Mouse (Mus musculus): ENCODE measurements around the gene Nudt8. TPM values are rescaled to one million over a fixed set of nuclear protein-coding genes. Genes with fewer than 3 reads are reported as not detected.

Nudt8 gene
- total and polyA plus RNA-seq, 3 experiments: 24.7 to 40.2 (median 36.3) TPM

DNA sequence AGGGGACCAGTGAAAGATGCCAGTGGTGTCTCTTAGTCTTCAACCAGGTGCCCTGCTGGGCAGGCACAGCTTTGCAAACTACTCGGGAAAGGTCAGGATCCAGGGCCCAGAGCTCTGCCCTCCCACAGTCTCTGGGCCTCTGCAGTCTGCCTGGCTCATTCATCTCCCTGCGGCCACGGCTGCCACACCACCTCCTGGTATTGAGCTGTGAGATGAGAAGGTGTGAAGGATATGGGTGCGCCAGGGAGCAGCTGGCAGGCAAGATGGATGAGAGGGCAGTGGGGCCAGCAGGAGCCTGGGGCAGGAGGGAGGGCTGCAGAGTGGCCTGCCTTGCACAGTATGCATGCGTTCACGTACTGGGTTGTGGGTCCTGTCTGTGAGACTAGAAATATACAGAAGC lies 9.6 kb upstream of the Nudt8 start:
- TF ChIP-seq PAX5 (IDR thresholded peaks at IDR 0.05; ENCODE audit: low read length) (no peak), NRF1 (IDR thresholded peaks at IDR 0.05; ENCODE audit: low read depth, low read length) (no peak), RCOR1 (conservative IDR thresholded peaks at IDR 0.05; ENCODE audit: low read depth, low read length) (no peak), BHLHE40 (IDR thresholded peaks at IDR 0.05; ENCODE audit: low read depth, low read length) (no peak), MEF2A (IDR thresholded peaks at IDR 0.05; ENCODE audit: borderline replicate concordance, low read depth, low read length) (no peak), UBTF (IDR thresholded peaks at IDR 0.05; ENCODE audit: low read depth, low read length) (no peak), RAD21 (IDR thresholded peaks at IDR 0.05; ENCODE audit: low read depth, low read length) (no peak), IRF4 (IDR thresholded peaks at IDR 0.05; ENCODE audit: low read depth, low read length) (no peak), ZC3H11A (IDR thresholded peaks at IDR 0.05; ENCODE audit: low read depth, low read length) (no peak)
- no peaks in the 10 kb centered on the region for H3K36me3 ChIP-seq (replicated peaks in 1 of 2; ENCODE audit: control insufficient read depth in 1 of 2, insufficient read depth in 1 of 2, low read length in 1 of 2)
- no peak overlapping the region for H3K4me2 ChIP-seq (ENCODE audit: insufficient read depth, low read depth, poor library complexity, severe bottlenecking)
- peaks cover 7% of the 10 kb centered on the region for H3K9me3 ChIP-seq (replicated peaks; ENCODE audit: low read length)
- no peaks in the 10 kb centered on the region for H3K79me2 ChIP-seq (replicated peaks; ENCODE audit: control insufficient read depth, extremely low read depth, insufficient read depth, poor library complexity, severe bottlenecking)
- dilution Hi-C loops (cut with MboI; ENCODE audit: extremely low pct_ligation_motif_present, extremely low pct_unique_long_range_greater_than_20kb, low sequenced_read_pairs) (no loop called here), in situ Hi-C loops (cut with MboI; ENCODE audit: low pct_ligation_motif_present, low pct_unique_long_range_greater_than_20kb, low sequenced_read_pairs) (no loop called here)
- peaks cover 0 to 6% of the 10 kb centered on the region in 2 experiments; a peak in 2 of 4 replicates for H3K4me1 ChIP-seq (ENCODE audit: control insufficient read depth in 1 of 2, insufficient read depth in 2 of 2)
- no peak overlapping the region for H3K4me3 ChIP-seq (replicated peaks in 1 of 3; ENCODE audit: low read depth in 2 of 3, low read length in 2 of 3, poor library complexity in 1 of 3)
- DNase-seq (ENCODE audit: extremely low read depth): no peak
- no peak overlapping the region for H3K27ac ChIP-seq (ENCODE audit: insufficient read depth, low read depth)
- no peak overlapping the region for H3K9ac ChIP-seq (ENCODE audit: insufficient read depth, low read depth)
- H3K27me3 ChIP-seq (replicated peaks): peaks cover 53% of the 10 kb centered on the region

DNA sequence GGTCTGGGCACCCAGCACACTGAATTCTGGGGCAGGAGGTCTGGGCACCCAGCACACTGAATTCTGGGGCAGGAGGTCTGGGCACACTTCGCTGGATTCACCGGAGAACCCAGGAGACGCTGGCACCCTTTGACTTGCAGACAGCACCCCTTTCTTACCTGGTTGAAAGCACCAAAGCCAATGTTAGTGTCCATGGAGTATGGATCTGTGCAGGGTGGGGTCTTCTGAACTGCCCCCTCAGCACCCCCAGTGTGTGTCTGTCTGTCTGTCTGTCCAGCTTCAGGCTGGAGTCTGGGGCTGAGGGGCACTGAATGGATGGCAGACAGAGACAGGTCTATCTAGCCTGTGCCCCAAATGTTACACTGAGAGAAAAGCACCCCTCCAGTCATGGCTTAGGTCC lies 8.8 kb upstream of the Nudt8 start:
- in situ Hi-C loops (cut with MboI; ENCODE audit: low pct_ligation_motif_present, low pct_unique_long_range_greater_than_20kb, low sequenced_read_pairs): no loop called here
- Histone ChIP-seq H3K4me2 (ENCODE audit: insufficient read depth, low read depth, poor library complexity, severe bottlenecking) (no peak overlapping the region), H3K27ac (ENCODE audit: insufficient read depth, low read depth) (no peak overlapping the region), H3K9ac (ENCODE audit: insufficient read depth, low read depth) (no peak overlapping the region), H3K79me2 (replicated peaks; ENCODE audit: control insufficient read depth, extremely low read depth, insufficient read depth, poor library complexity, severe bottlenecking) (no peaks in the 10 kb centered on the region), H3K4me3 (replicated peaks in 1 of 3; ENCODE audit: low read depth in 2 of 3, low read length in 2 of 3, poor library complexity in 1 of 3) (no peak overlapping the region), H3K36me3 (replicated peaks in 1 of 2; ENCODE audit: control insufficient read depth in 1 of 2, insufficient read depth in 1 of 2, low read length in 1 of 2) (no peaks in the 10 kb centered on the region), H3K9me3 (replicated peaks; ENCODE audit: low read length) (peaks cover 7% of the 10 kb centered on the region), H3K4me1 (ENCODE audit: control insufficient read depth in 1 of 2, insufficient read depth in 2 of 2) (peaks cover 0 to 3% of the 10 kb centered on the region in 2 experiments; a peak in 2 of 4 replicates), H3K27me3 (replicated peaks) (peaks cover 59% of the 10 kb centered on the region)
- no peak for DNase-seq (ENCODE audit: extremely low read depth)
- TF ChIP-seq USF2 (conservative IDR thresholded peaks at IDR 0.05; ENCODE audit: low read depth, low read length): no peak
- TF ChIP-seq RCOR1 (conservative IDR thresholded peaks at IDR 0.05; ENCODE audit: low read depth, low read length): no peak
- TF ChIP-seq CHD2 (IDR thresholded peaks at IDR 0.05; ENCODE audit: low read length): no peak
- no peak for TF ChIP-seq RAD21 (IDR thresholded peaks at IDR 0.05; ENCODE audit: low read depth, low read length)
- TF ChIP-seq TBP (conservative IDR thresholded peaks at IDR 0.05; ENCODE audit: low read depth, low read length): no peak
- TF ChIP-seq POLR2A (IDR thresholded peaks at IDR 0.05; ENCODE audit: low read depth, low read length): no peak
- no peak for TF ChIP-seq PAX5 (IDR thresholded peaks at IDR 0.05; ENCODE audit: low read length)
- no peak for TF ChIP-seq EP300 (IDR thresholded peaks at IDR 0.05; ENCODE audit: low read length)
- TF ChIP-seq MAZ (IDR thresholded peaks at IDR 0.05; ENCODE audit: low read depth, low read length): no peak
- TF ChIP-seq ZC3H11A (IDR thresholded peaks at IDR 0.05; ENCODE audit: low read depth, low read length): no peak
- no peak for TF ChIP-seq MYC (IDR thresholded peaks at IDR 0.05; ENCODE audit: low read depth, low read length)
- no peak for TF ChIP-seq SMC3 (IDR thresholded peaks at IDR 0.05; ENCODE audit: low read depth, low read length)
- no peak for TF ChIP-seq MXI1 (IDR thresholded peaks at IDR 0.05; ENCODE audit: low read depth, low read length)
- no peak for TF ChIP-seq E2F4 (IDR thresholded peaks at IDR 0.05; ENCODE audit: insufficient replicate concordance, low read depth, low read length)
- no peak for TF ChIP-seq ZKSCAN1 (IDR thresholded peaks at IDR 0.05; ENCODE audit: borderline replicate concordance, low read depth, low read length)
- dilution Hi-C loops (cut with MboI; ENCODE audit: extremely low pct_ligation_motif_present, extremely low pct_unique_long_range_greater_than_20kb, low sequenced_read_pairs): no loop called here

All from CH12.LX (cell line).